Mouse (Mus musculus) heart, embryonic 14.5 days (tissue): Measurements from ENCODE around the gene Hspa1l. TPM values are rescaled to one million over a fixed set of nuclear protein-coding genes. Genes with fewer than 3 reads are reported as not detected.
"Not testable (repeated sequence)": the region's sequence is repeated elsewhere in the genome, so short reads cannot be mapped to it uniquely, and the experiment has no call there.

ENCODE experiments used
- ATAC-seq: fragments of 200-750 bp; cut with Nextera tagmentation; 2 replicates; pipeline ENCODE4 v1.8.0; 2017; ENCODE audit warnings: low read depth, moderate TSS enrichment; ENCODE audit not compliant: insufficient number of reproducible peaks, insufficient read depth, low FRiP score
- H3K27ac ChIP-seq, 2 experiments: fragments of 200-500 bp in 1 of 2; fragments of 300-500 bp in 1 of 2; sonication (generic) in 1 of 2; replicated peaks in 1 of 2; 2 replicates each; pipeline ENCODE4 v1.5.1; 2012 to 2014; ENCODE audit warnings: low read depth in 2 of 2, low read length in 2 of 2, control low read depth in 1 of 2, mild to moderate bottlenecking in 1 of 2, mixed read lengths in 1 of 2; ENCODE audit not compliant: control insufficient read depth in 1 of 2, insufficient read depth in 1 of 2
- H3K27me3 ChIP-seq: fragments of 300-500 bp; sonication (generic); 2 replicates; pipeline ENCODE4 v1.6.1; 2014; ENCODE audit warnings: mild to moderate bottlenecking, low read length, control low read depth; ENCODE audit not compliant: control insufficient read depth, insufficient read depth
- H3K36me3 ChIP-seq: fragments of 300-500 bp; sonication (generic); 2 replicates; pipeline ENCODE4 v1.6.1; 2014; ENCODE audit warnings: mild to moderate bottlenecking, control low read depth, low read length, mixed read lengths; ENCODE audit not compliant: control insufficient read depth, insufficient read depth
- H3K4me1 ChIP-seq, 2 experiments: fragments of 200-500 bp in 1 of 2; fragments of 300-500 bp in 1 of 2; sonication (generic) in 1 of 2; 2 replicates each; pipeline ENCODE4 v1.6.1; 2012 to 2014; ENCODE audit warnings: low read length in 2 of 2, control low read depth in 1 of 2, mixed read lengths in 1 of 2; ENCODE audit not compliant: control insufficient read depth in 2 of 2, insufficient read depth in 2 of 2
- H3K4me2 ChIP-seq: fragments of 300-500 bp; sonication (generic); 2 replicates; pipeline ENCODE4 v1.6.1; 2014; ENCODE audit warnings: mild to moderate bottlenecking, low read length
- H3K4me3 ChIP-seq, 2 experiments: fragments of 200-500 bp in 1 of 2; fragments of 300-500 bp in 1 of 2; sonication (generic) in 1 of 2; 2 replicates each; pipeline ENCODE4 v1.5.1; 2012 to 2014; ENCODE audit warnings: low read length in 2 of 2, mild to moderate bottlenecking in 2 of 2, control low read depth in 1 of 2, low read depth in 1 of 2, moderate library complexity in 1 of 2; ENCODE audit not compliant: control insufficient read depth in 1 of 2, insufficient read depth in 1 of 2
- H3K9ac ChIP-seq: fragments of 300-500 bp; sonication (generic); 2 replicates; pipeline ENCODE4 v1.6.1; 2014; ENCODE audit warnings: mild to moderate bottlenecking, low read length
- H3K9me3 ChIP-seq: fragments of 300-500 bp; sonication (generic); 2 replicates; pipeline ENCODE4 v1.6.1; 2016; ENCODE audit warnings: low read length, control low read depth; ENCODE audit not compliant: control insufficient read depth
- WGBS: fragments of 180-500 bp; shearing (Covaris S2); extraction: QIAGEN DNeasy Blood & Tissue Kit; methylation state at CpG from one replicate; pipeline ENCODE4 v1.1.7; 2014; 5-methylcytosine and 5-hydroxymethylcytosine counted together
- polyA plus RNA-seq: library from polyadenylated mRNA; unstranded; fragments of >200 nt; fragmentation: Nextera tagmentation; extraction: Ambion mirVana; gene quantifications from 2 replicates; pipeline ENCODE4 v1.2.1, GENCODE M21; 2014

Gene Hspa1l
- polyA plus RNA-seq, 1 experiment from 2014 or later, result 2.7 TPM

- no peaks in the 10 kb centered on the region for H3K9me3 ChIP-seq
- ATAC-seq, result no peak
- H3K36me3 ChIP-seq, result peaks cover 22% of the 10 kb centered on the region
- no peak overlapping the region for H3K4me2 ChIP-seq
- no peak overlapping the region for H3K9ac ChIP-seq
- H3K27me3 ChIP-seq, result no peaks in the 10 kb centered on the region
- H3K27ac ChIP-seq, result no peak overlapping the region
- 91% methylated on average over 5 of the region's 5 CpGs for WGBS
- no peak overlapping the region for H3K4me3 ChIP-seq
- peaks cover 5 to 20% of the 10 kb centered on the region in 2 experiments for H3K4me1 ChIP-seq
Measured at GRCm38 (mm10) chr17:34946486-34947140, 25.9 kb upstream of the Hspa1l start.

GRCm38 (mm10) chr17:34947606-34948005, 24.9 kb upstream of the Hspa1l start:
- H3K4me3 ChIP-seq, result no peak overlapping the region
- WGBS, result 24% methylated on average over 8 of the region's 8 CpGs
- ATAC-seq, result no peak
- H3K9me3 ChIP-seq, result no peaks in the 10 kb centered on the region
- no peak overlapping the region for H3K4me2 ChIP-seq
- H3K4me1 ChIP-seq, result peaks cover 3 to 17% of the 10 kb centered on the region in 2 experiments
- H3K27ac ChIP-seq, result no peak overlapping the region
- H3K27me3 ChIP-seq, result no peaks in the 10 kb centered on the region
- H3K36me3 ChIP-seq, result peaks cover 22% of the 10 kb centered on the region
- H3K9ac ChIP-seq, result no peak overlapping the region

GRCm38 (mm10) chr17:34948721-34949552, 23.6 kb upstream of the Hspa1l start:
- H3K9me3 ChIP-seq, ATAC-seq, H3K27ac ChIP-seq, H3K9ac ChIP-seq, H3K4me2 ChIP-seq, H3K4me3 ChIP-seq, H3K27me3 ChIP-seq: not testable (repeated sequence)
- 63% methylated on average over 9 of the region's 9 CpGs for WGBS
- Histone ChIP-seq H3K36me3 (peaks cover 22% of the 10 kb centered on the region), H3K4me1 (peaks cover 3 to 17% of the 10 kb centered on the region in 2 experiments)

GRCm38 (mm10) chr17:34949553-34949969, 22.9 kb upstream of the Hspa1l start:
- H3K27me3 ChIP-seq, result no peaks in the 10 kb centered on the region
- H3K9ac ChIP-seq, result no peak overlapping the region
- H3K36me3 ChIP-seq, result peaks cover 22% of the 10 kb centered on the region
- peaks cover 3 to 13% of the 10 kb centered on the region in 2 experiments for H3K4me1 ChIP-seq
- no peaks in the 10 kb centered on the region for H3K9me3 ChIP-seq
- no peak overlapping the region for H3K4me3 ChIP-seq
- H3K4me2 ChIP-seq, result no peak overlapping the region
- H3K27ac ChIP-seq, result no peak overlapping the region
- WGBS, result 39% methylated on average over 4 of the region's 4 CpGs
- ATAC-seq, result no peak

DNA sequence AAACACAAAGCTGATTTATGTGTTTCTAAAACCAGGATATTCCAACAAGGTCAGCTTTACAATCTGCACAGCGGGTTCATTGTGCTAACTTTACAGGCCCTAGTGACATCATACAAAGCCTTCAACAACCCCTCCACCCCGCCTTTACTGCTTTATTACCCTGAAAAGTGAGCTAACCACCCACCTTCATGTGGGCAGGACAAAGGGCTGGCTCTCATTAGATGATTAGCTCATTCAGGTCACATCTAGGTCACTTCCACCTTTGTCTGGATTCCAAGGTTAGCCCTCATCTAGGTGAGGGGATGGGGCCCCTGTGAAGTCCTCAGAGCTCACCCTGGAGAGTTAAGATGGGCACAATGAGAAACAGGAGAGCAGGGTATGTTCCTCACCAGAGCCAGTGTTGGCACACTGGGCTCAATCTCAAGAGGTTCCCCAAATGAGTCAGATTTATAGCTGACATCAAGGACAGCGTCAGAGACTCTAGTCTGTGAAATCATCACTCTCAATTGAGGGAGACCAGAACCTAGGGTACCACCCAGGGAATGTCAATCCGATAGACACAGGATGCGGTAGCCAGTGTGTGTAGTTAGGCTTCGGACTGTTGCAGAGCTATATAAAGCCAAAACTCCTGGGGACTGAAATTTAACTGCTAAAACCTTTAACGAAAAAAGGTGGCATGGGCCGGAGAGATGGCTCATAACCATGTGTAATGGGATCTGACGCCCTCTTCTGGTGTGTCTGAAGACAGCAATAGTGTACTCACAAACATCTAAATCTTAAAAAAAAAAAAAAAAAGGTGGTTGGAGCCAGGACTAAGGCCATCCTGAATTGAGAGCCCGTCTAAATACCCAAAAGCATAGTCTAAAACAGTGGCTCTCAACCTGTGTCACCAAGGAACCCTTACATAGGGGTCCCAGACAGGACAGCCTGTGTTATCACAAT, 21.7 kb upstream of the Hspa1l start:
- Histone ChIP-seq H3K9me3 (no peaks in the 10 kb centered on the region), H3K4me1 (peaks cover 3 to 13% of the 10 kb centered on the region in 2 experiments), H3K36me3 (peaks cover 22% of the 10 kb centered on the region), H3K27me3 (no peaks in the 10 kb centered on the region), H3K4me2 (peak overlapping the region; percentile 78), H3K27ac (peak overlapping the region; percentile 76 to 85), H3K9ac (peak overlapping the region; percentile 100), H3K4me3 (peak overlapping the region; percentile 98 to 99)
- no peak for ATAC-seq
- WGBS, result 34% methylated on average over 10 of the region's 10 CpGs

- Histone ChIP-seq H3K4me3 (peak overlapping the region; percentile 98 to 99), H3K4me2 (peak overlapping the region; percentile 78), H3K27me3 (peaks cover 5% of the 10 kb centered on the region; the same call in 1 of the 2 replicates), H3K9ac (peak overlapping the region; percentile 100), H3K4me1 (peaks cover 3 to 13% of the 10 kb centered on the region in 2 experiments), H3K9me3 (no peaks in the 10 kb centered on the region), H3K36me3 (peaks cover 22% of the 10 kb centered on the region), H3K27ac (peak overlapping the region; percentile 76 to 85)
- WGBS, result under 1% methylated on average over 29 of the region's 29 CpGs
- no peak; the same call in 1 of the 2 replicates for ATAC-seq
Measured at GRCm38 (mm10) chr17:34951636-34952377, 20.7 kb upstream of the Hspa1l start.
